Mouse (Mus musculus) neural tube, embryonic 11.5 days (tissue): ENCODE measurements around the gene Olfr1381. TPM values are rescaled to one million over a fixed set of nuclear protein-coding genes. Genes with fewer than 3 reads are reported as not detected.
"Not testable (repeated sequence)": the region's sequence is repeated elsewhere in the genome, so short reads cannot be mapped to it uniquely, and the experiment has no call there.

ENCODE experiments used
- ATAC-seq: fragments of 200-750 bp; cut with Nextera tagmentation; 2 replicates; pipeline ENCODE4 v1.8.0; 2017; ENCODE audit warnings: moderate number of reproducible peaks, mild to moderate bottlenecking, moderate TSS enrichment, moderate library complexity; ENCODE audit not compliant: insufficient read depth, low FRiP score, low TSS enrichment
- DNase-seq: peaks from one replicate; pipeline ENCODE4 v3.0.0-alpha.2; 2015; ENCODE audit warnings: low spot score
- H3K27ac ChIP-seq: fragments of 300-500 bp; sonication (generic); 2 replicates; pipeline ENCODE4 v1.5.1; 2014; ENCODE audit warnings: low read depth, mild to moderate bottlenecking, low read length
- H3K27me3 ChIP-seq: fragments of 300-500 bp; sonication (generic); 2 replicates; pipeline ENCODE4 v1.6.1; 2014; ENCODE audit warnings: mild to moderate bottlenecking, low read length, mixed read lengths; ENCODE audit not compliant: control insufficient read depth, insufficient read depth
- H3K36me3 ChIP-seq: fragments of 300-500 bp; sonication (generic); 2 replicates; pipeline ENCODE4 v1.6.1; 2014; ENCODE audit warnings: mild to moderate bottlenecking, low read length, moderate library complexity, mixed read lengths; ENCODE audit not compliant: control insufficient read depth, insufficient read depth
- H3K4me1 ChIP-seq: fragments of 300-500 bp; sonication (generic); 2 replicates; pipeline ENCODE4 v1.6.1; 2014; ENCODE audit warnings: low read length, mixed read lengths; ENCODE audit not compliant: control insufficient read depth, insufficient read depth
- H3K4me2 ChIP-seq: fragments of 300-500 bp; sonication (generic); 2 replicates; pipeline ENCODE4 v1.6.1; 2014; ENCODE audit warnings: low read depth, mild to moderate bottlenecking, moderate library complexity
- H3K4me3 ChIP-seq: fragments of 300-500 bp; sonication (generic); 2 replicates; pipeline ENCODE4 v1.5.1; 2014; ENCODE audit warnings: low read depth, low read length
- H3K9ac ChIP-seq: fragments of 300-500 bp; sonication (generic); 2 replicates; pipeline ENCODE4 v1.6.1; 2014; ENCODE audit warnings: mild to moderate bottlenecking, low read length
- H3K9me3 ChIP-seq: fragments of 300-500 bp; sonication (generic); 2 replicates; pipeline ENCODE4 v1.6.1; 2016; ENCODE audit warnings: low read length; ENCODE audit not compliant: control insufficient read depth
- WGBS: fragments of 180-500 bp; shearing (Covaris S2); extraction: QIAGEN DNeasy Blood & Tissue Kit; methylation state at CpG from one replicate; pipeline ENCODE4 v1.1.7; 2014; 5-methylcytosine and 5-hydroxymethylcytosine counted together
- polyA plus RNA-seq: library from polyadenylated mRNA; unstranded; fragments of >200 nt; fragmentation: Nextera tagmentation; extraction: Ambion mirVana; gene quantifications from 2 replicates; pipeline ENCODE4 v1.2.1, GENCODE M21; 2014

Gene Olfr1381
- polyA plus RNA-seq, result not detected in 2 replicates

DNA sequence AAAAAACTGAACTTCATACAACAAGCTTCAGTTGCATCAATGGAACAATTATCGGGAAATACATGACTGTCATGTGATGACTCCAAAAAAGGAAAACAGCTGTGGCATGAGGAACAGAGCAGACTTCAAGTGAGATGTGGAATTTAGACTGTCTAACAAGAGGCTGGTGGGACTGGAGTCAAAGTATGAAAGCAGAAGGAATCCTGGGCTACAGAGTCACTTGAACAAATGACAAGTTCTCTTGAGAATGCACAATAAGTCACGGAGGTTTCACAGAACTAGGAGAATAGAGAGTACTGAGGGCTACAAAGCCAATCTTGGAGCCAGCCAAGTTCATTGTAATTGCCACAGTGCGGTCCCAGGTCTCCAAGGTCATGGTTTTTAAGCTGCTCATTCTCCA, at the start of gene Olfr1381:
Gene Olfr1381 (plus strand): TSS at position 301 of the 400 bp plus-strand sequence.
- not testable (repeated sequence) for H3K4me2 ChIP-seq, DNase-seq, H3K4me1 ChIP-seq, H3K9ac ChIP-seq, H3K4me3 ChIP-seq, ATAC-seq, H3K27me3 ChIP-seq, H3K27ac ChIP-seq, H3K36me3 ChIP-seq, H3K9me3 ChIP-seq
- WGBS, result 65% methylated on average over 3 of the region's 3 CpGs

DNA sequence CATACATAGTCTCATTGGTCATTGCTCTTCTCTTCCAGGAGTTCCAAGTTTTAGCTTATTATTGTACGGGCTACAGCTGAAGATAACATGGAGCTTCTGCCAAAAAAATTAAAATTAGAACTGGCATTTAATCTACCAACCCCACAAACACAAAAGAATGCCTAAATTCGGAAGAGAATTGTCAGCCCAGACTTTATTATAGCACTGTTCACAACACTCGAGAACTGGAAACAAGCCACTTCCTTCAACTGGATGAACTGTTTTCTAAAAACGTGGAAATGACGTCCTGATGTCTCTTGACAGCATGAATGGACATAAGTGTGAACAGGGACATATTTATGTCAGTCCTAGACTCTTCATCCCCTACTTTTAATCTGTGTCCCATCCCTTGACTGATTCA, 25.2 kb upstream of the Olfr1381 start:
- no peaks in the 10 kb centered on the region for H3K27me3 ChIP-seq
- DNase-seq (no peak), ATAC-seq (no peak)
- no peak overlapping the region for H3K9ac ChIP-seq
- H3K27ac ChIP-seq, result no peak overlapping the region
- H3K4me1 ChIP-seq, result no peaks in the 10 kb centered on the region
- H3K4me2 ChIP-seq, result no peak overlapping the region
- H3K9me3 ChIP-seq, result no peaks in the 10 kb centered on the region
- WGBS, result 78% methylated on average over 5 of the region's 5 CpGs
- no peaks in the 10 kb centered on the region for H3K36me3 ChIP-seq
- no peak overlapping the region for H3K4me3 ChIP-seq

GRCm38 (mm10) chr11:49519348-49519747, 23.9 kb upstream of the Olfr1381 start, which contains the start of gene Olfr1383:
Gene Olfr1383 (plus strand): TSS chr11:49519648.
- no peaks in the 10 kb centered on the region for H3K36me3 ChIP-seq
- no peak within 1 kb of the TSS for H3K27ac ChIP-seq
- no peak within 1 kb of the TSS for H3K4me3 ChIP-seq
- H3K9me3 ChIP-seq, result no peaks in the 10 kb centered on the region
- no peak within 1 kb of the TSS for H3K4me2 ChIP-seq
- H3K27me3 ChIP-seq, result no peaks in the 10 kb centered on the region
- ATAC-seq (no peak), DNase-seq (no peak)
- H3K9ac ChIP-seq, result no peak within 1 kb of the TSS
- H3K4me1 ChIP-seq, result no peaks in the 10 kb centered on the region

- Histone ChIP-seq H3K36me3 (no peaks in the 10 kb centered on the region), H3K4me3 (no peak within 1 kb of the TSS), H3K9ac (no peak within 1 kb of the TSS), H3K27ac (no peak within 1 kb of the TSS), H3K9me3 (no peaks in the 10 kb centered on the region), H3K4me1 (no peaks in the 10 kb centered on the region), H3K27me3 (no peaks in the 10 kb centered on the region), H3K4me2 (no peak within 1 kb of the TSS)
- ATAC-seq, result no peak
- DNase-seq, result no peak
- 81% methylated on average over 3 of the region's 3 CpGs for WGBS
Observed at GRCm38 (mm10) chr11:49527947-49528346, 15.3 kb upstream of the Olfr1381 start, which contains the start of gene Olfr1382. Gene Olfr1382 (plus strand): TSS chr11:49528247.

- Histone ChIP-seq H3K9me3 (no peaks in the 10 kb centered on the region), H3K4me1 (no peaks in the 10 kb centered on the region), H3K27ac (no peak overlapping the region), H3K27me3 (no peaks in the 10 kb centered on the region), H3K4me2 (no peak overlapping the region), H3K36me3 (no peaks in the 10 kb centered on the region), H3K4me3 (no peak overlapping the region), H3K9ac (no peak overlapping the region)
- DNase-seq, result no peak
- no peak for ATAC-seq
Observed at GRCm38 (mm10) chr11:49532761-49533160, 10.5 kb upstream of the Olfr1381 start.

- not testable (repeated sequence) for H3K27me3 ChIP-seq, H3K4me2 ChIP-seq, ATAC-seq, H3K4me3 ChIP-seq, H3K36me3 ChIP-seq, DNase-seq, H3K9me3 ChIP-seq, H3K4me1 ChIP-seq, H3K9ac ChIP-seq, H3K27ac ChIP-seq
- 93% methylated on average over 2 of the region's 2 CpGs for WGBS
Observed at GRCm38 (mm10) chr11:49536631-49537030, 6.6 kb upstream of the Olfr1381 start.

DNA sequence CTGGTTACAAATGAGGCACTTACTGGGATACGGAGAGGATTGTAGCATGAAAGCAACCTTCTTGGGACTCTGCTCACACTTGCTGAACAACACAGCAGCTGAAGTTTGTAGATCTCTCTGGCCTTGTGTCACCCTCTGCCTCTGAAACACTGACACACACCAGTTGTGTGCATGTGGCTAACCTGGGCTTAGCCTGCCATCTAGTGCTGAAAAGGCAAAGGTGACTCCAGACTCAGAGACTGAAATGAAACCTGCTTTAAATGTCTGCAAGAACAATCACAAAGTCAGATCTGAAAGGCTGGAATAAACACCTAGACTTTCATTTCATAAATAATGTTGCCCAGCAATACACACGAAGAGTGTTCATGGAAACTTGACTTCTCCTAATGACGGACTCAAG, 10.8 kb downstream of the Olfr1381 start:
- WGBS, result 83% methylated on average over 3 of the region's 3 CpGs
- not testable (repeated sequence) for H3K27ac ChIP-seq, H3K4me3 ChIP-seq, H3K4me1 ChIP-seq, H3K36me3 ChIP-seq, H3K9ac ChIP-seq, H3K27me3 ChIP-seq, ATAC-seq, DNase-seq, H3K4me2 ChIP-seq, H3K9me3 ChIP-seq

DNA sequence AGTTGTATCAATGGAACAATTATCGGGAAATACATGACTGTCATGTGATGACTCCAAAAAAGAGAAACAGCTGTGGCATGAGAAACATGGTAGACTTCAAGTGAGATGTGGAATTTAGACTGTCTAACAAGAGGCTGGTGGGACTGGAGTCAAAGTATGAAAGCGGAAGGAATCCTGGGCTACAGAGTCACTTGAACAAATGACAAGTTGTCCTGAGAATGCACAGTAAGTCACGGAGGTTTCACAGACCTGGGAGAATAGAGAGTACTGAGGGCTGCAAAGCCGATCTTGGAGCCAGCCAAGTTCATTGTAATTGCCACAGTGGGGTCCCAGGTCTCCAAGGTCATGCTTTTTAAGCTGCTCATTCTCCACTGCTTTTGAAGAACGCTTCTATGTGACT, 13.3 kb downstream of the Olfr1381 start, which contains the start of gene Olfr1380:
Gene Olfr1380 (plus strand): TSS at position 301 of the 400 bp plus-strand sequence.
- not testable (repeated sequence) for H3K4me1 ChIP-seq, H3K4me2 ChIP-seq, H3K36me3 ChIP-seq, ATAC-seq, H3K27ac ChIP-seq, H3K27me3 ChIP-seq, H3K4me3 ChIP-seq, DNase-seq, H3K9ac ChIP-seq, H3K9me3 ChIP-seq
- 63% methylated on average over 5 of the region's 5 CpGs for WGBS

DNA sequence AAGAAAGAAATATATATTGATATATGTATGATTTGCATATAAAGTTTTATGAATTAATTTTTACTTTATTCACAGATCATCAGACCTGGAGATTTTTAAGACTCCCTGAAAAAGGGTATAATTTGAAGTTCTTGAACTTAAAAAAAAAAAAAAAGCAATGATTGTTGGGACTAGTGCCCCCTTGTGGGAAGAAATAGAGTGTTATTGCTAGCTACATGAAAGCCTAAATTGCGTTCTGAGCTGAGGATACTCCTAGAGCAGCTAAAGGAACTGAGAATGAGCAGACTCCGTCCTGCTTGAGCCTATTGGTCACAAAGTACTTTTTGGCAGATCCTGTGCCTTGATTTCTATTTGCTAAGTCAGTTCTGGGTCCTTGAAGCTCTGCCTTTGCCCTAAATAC, 31.8 kb downstream of the Olfr1381 start:
- WGBS, result 35% methylated on average over 2 of the region's 2 CpGs
- not testable (repeated sequence) for ATAC-seq, H3K9me3 ChIP-seq, H3K27ac ChIP-seq, H3K36me3 ChIP-seq, H3K4me2 ChIP-seq, H3K27me3 ChIP-seq, H3K4me1 ChIP-seq, DNase-seq, H3K9ac ChIP-seq, H3K4me3 ChIP-seq
